Comparison of ENCODE assay signal across 8 mouse cellular contexts in genomic region chr19:46327531-46328064, GRCm38 (mm10). TPM values are rescaled to one million over a fixed set of nuclear protein-coding genes. Genes with fewer than 3 reads are reported as not detected.
A peak's percentile ranks its signal among the peaks of the same experiment; 100 is the strongest.
DNase-seq lines count a peak whose midpoint lies in the region; ATAC-seq and TF ChIP-seq lines count a peak whose summit lies in the region.

No protein-coding gene starts in this region.

- peak overlapping the region; percentile 64 for H3K4me3 ChIP-seq in heart, embryonic 11.5 days (ENCODE audit: low read depth, low read length)
- H3K4me3 ChIP-seq in CH12.LX (replicated peaks in 1 of 3; ENCODE audit: low read depth in 2 of 3, low read length in 2 of 3, poor library complexity in 1 of 3): peak overlapping the region; percentile 67 to 86 (median 68)
- H3K4me3 ChIP-seq in forebrain, embryonic 16.5 days (replicated peaks; ENCODE audit: low read length): peak overlapping the region; percentile 77
- peak overlapping the region; percentile 87 to 90 for H3K4me3 ChIP-seq in liver, embryonic 14.5 days (ENCODE audit: insufficient read depth in 1 of 2, low read depth in 2 of 2, low read length in 2 of 2)

- no peak for ATAC-seq in heart, embryonic 11.5 days (replicated peaks; ENCODE audit: insufficient number of reproducible peaks, low FRiP score, low TSS enrichment)
- no peak for ATAC-seq in forebrain, embryonic 16.5 days
- no peak for ATAC-seq in liver, embryonic 14.5 days (ENCODE audit: insufficient read depth)
- no peak for ATAC-seq in CD4-positive, CD25-positive, alpha-beta regulatory T cell, adult 4 months

- H3K9me3 ChIP-seq in heart, embryonic 11.5 days (replicated peaks; ENCODE audit: control insufficient read depth, low read length): no peaks in the 10 kb centered on the region
- H3K9me3 ChIP-seq in CH12.LX (replicated peaks; ENCODE audit: low read length): no peaks in the 10 kb centered on the region
- H3K9me3 ChIP-seq in forebrain, embryonic 16.5 days (ENCODE audit: control insufficient read depth, low read length): no peaks in the 10 kb centered on the region
- H3K9me3 ChIP-seq in liver, embryonic 14.5 days (ENCODE audit: control insufficient read depth, low read length): no peaks in the 10 kb centered on the region

- H3K36me3 ChIP-seq in heart, embryonic 11.5 days (ENCODE audit: control insufficient read depth, insufficient read depth, low read length): peaks cover 3% of the 10 kb centered on the region; the same call in 1 of the 2 replicates
- H3K36me3 ChIP-seq in CH12.LX (replicated peaks in 1 of 2; ENCODE audit: control insufficient read depth in 1 of 2, insufficient read depth in 1 of 2, low read length in 1 of 2): peaks cover 21 to 32% of the 10 kb centered on the region in 2 experiments
- peaks cover 9% of the 10 kb centered on the region for H3K36me3 ChIP-seq in forebrain, embryonic 16.5 days (ENCODE audit: control insufficient read depth, insufficient read depth)
- peaks cover 5% of the 10 kb centered on the region; the same call in 1 of the 2 replicates for H3K36me3 ChIP-seq in liver, embryonic 14.5 days (replicated peaks; ENCODE audit: control insufficient read depth, insufficient read depth, low read depth)

- no peak for TF ChIP-seq CTCF in CH12.LX (conservative IDR thresholded peaks at IDR 0.05 in 1 of 2, IDR thresholded peaks at IDR 0.05 in 1 of 2; ENCODE audit: low read depth in 2 of 2, low read length in 2 of 2)
- no peak for TF ChIP-seq CTCF in liver, embryonic 14.5 days (IDR thresholded peaks at IDR 0.05; ENCODE audit: low read depth)

- peak overlapping the region; percentile 73 for H3K9ac ChIP-seq in heart, embryonic 11.5 days (ENCODE audit: low read depth, low read length)
- H3K9ac ChIP-seq in CH12.LX (ENCODE audit: insufficient read depth, low read depth): peak overlapping the region; percentile 92; the same call in 1 of the 2 replicates
- peak overlapping the region; percentile 70 for H3K9ac ChIP-seq in forebrain, embryonic 16.5 days (replicated peaks; ENCODE audit: low read depth, low read length)
- peak overlapping the region; percentile 75; the same call in 1 of the 2 replicates for H3K9ac ChIP-seq in liver, embryonic 14.5 days (replicated peaks)

- dilution Hi-C loops in CH12.LX (cut with MboI; ENCODE audit: extremely low pct_ligation_motif_present, extremely low pct_unique_long_range_greater_than_20kb, low sequenced_read_pairs): no loop called here

- no peak for TF ChIP-seq RAD21 in CH12.LX (IDR thresholded peaks at IDR 0.05; ENCODE audit: low read depth, low read length)

- no peak overlapping the region for H3K27ac ChIP-seq in heart, embryonic 11.5 days (ENCODE audit: low read depth, low read length)
- no peak overlapping the region for H3K27ac ChIP-seq in CH12.LX (ENCODE audit: insufficient read depth, low read depth)
- peak overlapping the region; percentile 98 for H3K27ac ChIP-seq in forebrain, embryonic 16.5 days (ENCODE audit: low read length)
- no peak overlapping the region; the same call in 1 of the 2 replicates for H3K27ac ChIP-seq in liver, embryonic 14.5 days

- DNase-seq in heart, adult 8-10 months (ENCODE audit: low spot score): no peak
- DNase-seq in CH12.LX (ENCODE audit: extremely low read depth): no peak
- DNase-seq in liver, embryonic 14.5 days (ENCODE audit: low read depth in 3 of 3, low spot score in 3 of 3): no peak
- DNase-seq in yolk sac, embryonic 10.5 days (ENCODE audit: low spot score): no peak
- no peak for DNase-seq in left cerebral cortex, adult 8-10 months (ENCODE audit: low spot score in 2 of 2)

- H3K4me1 ChIP-seq in heart, embryonic 11.5 days (ENCODE audit: control insufficient read depth, insufficient read depth, low read length): peaks cover 16% of the 10 kb centered on the region
- peaks cover 9 to 42% of the 10 kb centered on the region in 2 experiments for H3K4me1 ChIP-seq in CH12.LX (ENCODE audit: control insufficient read depth in 1 of 2, insufficient read depth in 2 of 2)
- H3K4me1 ChIP-seq in forebrain, embryonic 16.5 days (replicated peaks; ENCODE audit: control insufficient read depth, insufficient read depth, low read length): peaks cover 59% of the 10 kb centered on the region
- H3K4me1 ChIP-seq in liver, embryonic 14.5 days (replicated peaks; ENCODE audit: control insufficient read depth in 2 of 2, insufficient read depth in 2 of 2, low read length in 1 of 2): peaks cover 13 to 21% of the 10 kb centered on the region in 2 experiments

- no peak for TF ChIP-seq EP300 in CH12.LX (IDR thresholded peaks at IDR 0.05; ENCODE audit: low read length)
- no peak for TF ChIP-seq EP300 in liver, embryonic 14.5 days (IDR thresholded peaks at IDR 0.05; ENCODE audit: low read depth)

- TF ChIP-seq POLR2A in CH12.LX (IDR thresholded peaks at IDR 0.05; ENCODE audit: low read depth, low read length): no peak

- in situ Hi-C loops in CH12.LX (cut with MboI; ENCODE audit: low pct_ligation_motif_present, low pct_unique_long_range_greater_than_20kb, low sequenced_read_pairs): no loop called here

- 25% methylated on average over 14 of the region's 14 CpGs for WGBS in heart, embryonic 11.5 days (ENCODE audit: insufficient replicate concordance)
- WGBS in forebrain, embryonic 16.5 days: 29% methylated on average over 14 of the region's 14 CpGs
- 17% methylated on average over 14 of the region's 14 CpGs for WGBS in liver, embryonic 14.5 days (ENCODE audit: insufficient replicate concordance)

- H3K27me3 ChIP-seq in heart, embryonic 11.5 days (ENCODE audit: control insufficient read depth, insufficient read depth, low read length): peaks cover 50% of the 10 kb centered on the region
- H3K27me3 ChIP-seq in CH12.LX (replicated peaks): peaks cover 43% of the 10 kb centered on the region
- H3K27me3 ChIP-seq in forebrain, embryonic 16.5 days (replicated peaks; ENCODE audit: control insufficient read depth, insufficient read depth, low read length): no peaks in the 10 kb centered on the region
- peaks cover 50% of the 10 kb centered on the region for H3K27me3 ChIP-seq in liver, embryonic 14.5 days (ENCODE audit: control insufficient read depth, insufficient read depth, low read length)

- H3K4me2 ChIP-seq in heart, embryonic 11.5 days: peak overlapping the region; percentile 99
- H3K4me2 ChIP-seq in CH12.LX (ENCODE audit: insufficient read depth, low read depth, poor library complexity, severe bottlenecking): peak overlapping the region; percentile 79
- peak overlapping the region; percentile 99 for H3K4me2 ChIP-seq in forebrain, embryonic 16.5 days (ENCODE audit: low read length)
- peak overlapping the region; percentile 98 for H3K4me2 ChIP-seq in liver, embryonic 14.5 days (ENCODE audit: low read depth)

- no peaks in the 10 kb centered on the region for H3K79me2 ChIP-seq in CH12.LX (replicated peaks; ENCODE audit: control insufficient read depth, extremely low read depth, insufficient read depth, poor library complexity, severe bottlenecking)

RNA-seq across cellular contexts. Expression of gene Fbxl15, which starts 0.4 kb away (rescaled TPM):
- 9.6 and 9.7 TPM in 2 replicates for polyA plus RNA-seq in heart, embryonic 11.5 days (2014; fragmentation: Nextera tagmentation; extraction: Ambion mirVana)
- 1 to 10 TPM; 4.0 to 6.4 (median 5.6) TPM for total RNA-seq in heart, adult 8-10 months (2022)
- total RNA-seq in CH12.LX (2012; rRNA removed): 9.9 and 10.4 TPM in 2 replicates
- 6.8 and 9.4 TPM in 2 replicates for total RNA-seq in CH12.LX (2014; rRNA removed)
- polyA plus RNA-seq in CH12.LX (2012; ENCODE audit: insufficient read length, low read depth): 7.3 and 7.6 TPM in 2 replicates
- 40.1 and 44.2 TPM in 2 replicates for polyA plus RNA-seq in forebrain, embryonic 16.5 days (2015; fragmentation: Nextera tagmentation; extraction: Ambion mirVana)
- polyA plus RNA-seq in liver, embryonic 14.5 days (2012; rRNA removed): 6.3 and 8.0 TPM in 2 replicates
- 10.0 and 12.5 TPM in 2 replicates for polyA plus RNA-seq in liver, embryonic 14.5 days (2014; fragmentation: Nextera tagmentation; extraction: Ambion mirVana)
- polyA plus RNA-seq in CD4-positive, CD25-positive, alpha-beta regulatory T cell, adult 4 months (2017; shearing (Covaris generic)): 1 to 10 TPM; 5.1 TPM
- total RNA-seq in left cerebral cortex, adult 8-10 months (2022): 10 to 100 TPM; 23.7 to 27.6 (median 25.1) TPM

RNA-seq across cellular contexts. Expression of gene Psd, which starts 0.6 kb away (rescaled TPM):
- polyA plus RNA-seq in heart, embryonic 11.5 days (2014; fragmentation: Nextera tagmentation; extraction: Ambion mirVana): 8.8 and 9.1 TPM in 2 replicates
- total RNA-seq in heart, adult 8-10 months (2022): under 1 TPM; 0.35 to 0.86 (median 0.53) TPM
- total RNA-seq in CH12.LX (2012; rRNA removed): 1.3 and 2.2 TPM in 2 replicates
- total RNA-seq in CH12.LX (2014; rRNA removed): 0.39 and 0.70 TPM in 2 replicates
- polyA plus RNA-seq in CH12.LX (2012; ENCODE audit: insufficient read length, low read depth): 20.1 and 20.6 TPM in 2 replicates
- 74.1 and 89.8 TPM in 2 replicates for polyA plus RNA-seq in forebrain, embryonic 16.5 days (2015; fragmentation: Nextera tagmentation; extraction: Ambion mirVana)
- polyA plus RNA-seq in liver, embryonic 14.5 days (2012; rRNA removed): 4.9 and 5.9 TPM in 2 replicates
- polyA plus RNA-seq in liver, embryonic 14.5 days (2014; fragmentation: Nextera tagmentation; extraction: Ambion mirVana): 4.9 and 6.2 TPM in 2 replicates
- polyA plus RNA-seq in CD4-positive, CD25-positive, alpha-beta regulatory T cell, adult 4 months (2017; shearing (Covaris generic)): 1 to 10 TPM; 3.8 to 6.5 TPM
- 100 to 1,000 TPM; 550 to 592 (median 567) TPM for total RNA-seq in left cerebral cortex, adult 8-10 months (2022)

RNA-seq across cellular contexts. Expression of gene Cuedc2, which starts 10.9 kb away (rescaled TPM):
- polyA plus RNA-seq in heart, embryonic 11.5 days (2014; fragmentation: Nextera tagmentation; extraction: Ambion mirVana): 124 and 139 TPM in 2 replicates
- total RNA-seq in heart, adult 8-10 months (2022): 10 to 100 TPM; 76.5 to 91.0 (median 83.5) TPM
- total RNA-seq in CH12.LX (2012; rRNA removed) (95.1 and 102 TPM in 2 replicates), CH12.LX (2014; rRNA removed) (117 and 120 TPM in 2 replicates)
- polyA plus RNA-seq in CH12.LX (2012; ENCODE audit: insufficient read length, low read depth): 94.4 and 123 TPM in 2 replicates
- polyA plus RNA-seq in forebrain, embryonic 16.5 days (2015; fragmentation: Nextera tagmentation; extraction: Ambion mirVana): 375 and 392 TPM in 2 replicates
- polyA plus RNA-seq in liver, embryonic 14.5 days (2012; rRNA removed): 35.3 and 54.9 TPM in 2 replicates
- 76.6 and 79.2 TPM in 2 replicates for polyA plus RNA-seq in liver, embryonic 14.5 days (2014; fragmentation: Nextera tagmentation; extraction: Ambion mirVana)
- 10 to 100 TPM; 56.3 to 62.6 TPM for polyA plus RNA-seq in CD4-positive, CD25-positive, alpha-beta regulatory T cell, adult 4 months (2017; shearing (Covaris generic))
- 100 to 1,000 TPM; 187 to 201 (median 192) TPM for total RNA-seq in left cerebral cortex, adult 8-10 months (2022)

RNA-seq across cellular contexts. Expression of gene Mfsd13a, which starts 13.3 kb away (rescaled TPM):
- 3.1 and 4.0 TPM in 2 replicates for polyA plus RNA-seq in heart, embryonic 11.5 days (2014; fragmentation: Nextera tagmentation; extraction: Ambion mirVana)
- total RNA-seq in heart, adult 8-10 months (2022): 1 to 10 TPM; 3.7 to 4.5 (median 3.8) TPM
- total RNA-seq in CH12.LX (2012; rRNA removed) (4.9 and 7.6 TPM in 2 replicates), CH12.LX (2014; rRNA removed) (2.8 and 3.1 TPM in 2 replicates)
- 13.2 and 15.9 TPM in 2 replicates for polyA plus RNA-seq in CH12.LX (2012; ENCODE audit: insufficient read length, low read depth)
- polyA plus RNA-seq in forebrain, embryonic 16.5 days (2015; fragmentation: Nextera tagmentation; extraction: Ambion mirVana): 12.2 and 12.3 TPM in 2 replicates
- 9.5 and 12.5 TPM in 2 replicates for polyA plus RNA-seq in liver, embryonic 14.5 days (2012; rRNA removed)
- 8.3 and 9.5 TPM in 2 replicates for polyA plus RNA-seq in liver, embryonic 14.5 days (2014; fragmentation: Nextera tagmentation; extraction: Ambion mirVana)
- 10 to 100 TPM in 1 of 2 experiments, 1 to 10 TPM in 1; 3.8 to 10.5 TPM for polyA plus RNA-seq in CD4-positive, CD25-positive, alpha-beta regulatory T cell, adult 4 months (2017; shearing (Covaris generic))
- total RNA-seq in left cerebral cortex, adult 8-10 months (2022): 10 to 100 TPM; 28.9 to 29.9 (median 29.5) TPM

RNA-seq across cellular contexts. Expression of gene 2310034G01Rik, which starts 22.5 kb away (rescaled TPM):
- 0.90 and 1.0 TPM in 2 replicates for polyA plus RNA-seq in heart, embryonic 11.5 days (2014; fragmentation: Nextera tagmentation; extraction: Ambion mirVana)
- total RNA-seq in heart, adult 8-10 months (2022): under 1 TPM; 0.44 to 0.66 (median 0.48) TPM
- total RNA-seq in CH12.LX (2012; rRNA removed): 1.3 and 1.4 TPM in 2 replicates
- 1.5 and 1.6 TPM in 2 replicates for total RNA-seq in CH12.LX (2014; rRNA removed)
- 1.1 and 1.4 TPM in 2 replicates for polyA plus RNA-seq in CH12.LX (2012; ENCODE audit: insufficient read length, low read depth)
- polyA plus RNA-seq in forebrain, embryonic 16.5 days (2015; fragmentation: Nextera tagmentation; extraction: Ambion mirVana): 2.1 and 3.0 TPM in 2 replicates
- polyA plus RNA-seq in liver, embryonic 14.5 days (2012; rRNA removed): 0.17 and 0.21 TPM in 2 replicates
- 0.16 and 0.74 TPM in 2 replicates for polyA plus RNA-seq in liver, embryonic 14.5 days (2014; fragmentation: Nextera tagmentation; extraction: Ambion mirVana)
- polyA plus RNA-seq in CD4-positive, CD25-positive, alpha-beta regulatory T cell, adult 4 months (2017; shearing (Covaris generic)): under 1 TPM in 1 of 2 experiments, not detected in 1; 0.23 TPM
- 1 to 10 TPM in 3 of 4 experiments, under 1 TPM in 1; 0.36 to 1.5 (median 1.0) TPM for total RNA-seq in left cerebral cortex, adult 8-10 months (2022)
